Mouse (Mus musculus): ENCODE data around the gene Mdm2. TPM values are rescaled to one million over a fixed set of nuclear protein-coding genes. Genes with fewer than 3 reads are reported as not detected.

Gene Mdm2
- polyA plus RNA-seq, 1 experiment from 2014 or later: 59.7 TPM

- H3K27me3 ChIP-seq: no peaks in the 10 kb centered on the region
- no peaks in the 10 kb centered on the region for H3K9me3 ChIP-seq
- H3K36me3 ChIP-seq: no peaks in the 10 kb centered on the region
- no peak overlapping the region for H3K9ac ChIP-seq (replicated peaks)
- peaks cover 34% of the 10 kb centered on the region for H3K4me1 ChIP-seq (replicated peaks)
- ATAC-seq (ENCODE audit: insufficient number of reproducible peaks, insufficient read depth, low FRiP score, low TSS enrichment, low read depth): no peak
- H3K4me2 ChIP-seq: no peak overlapping the region
- 91% methylated on average over 15 of the region's 15 CpGs for WGBS
- no peak overlapping the region for H3K4me3 ChIP-seq (replicated peaks)
- no peak overlapping the region for H3K27ac ChIP-seq
Measured at GRCm38 (mm10) chr10:117642491-117643262, 67.9 kb downstream of the Mdm2 start.

GRCm38 (mm10) chr10:117642201-117642450, 68.4 kb downstream of the Mdm2 start:
- Histone ChIP-seq H3K36me3 (no peaks in the 10 kb centered on the region), H3K4me1 (replicated peaks) (peaks cover 34% of the 10 kb centered on the region), H3K4me3 (replicated peaks) (no peak overlapping the region), H3K9ac (replicated peaks) (no peak overlapping the region), H3K4me2 (no peak overlapping the region), H3K27ac (no peak overlapping the region), H3K9me3 (no peaks in the 10 kb centered on the region), H3K27me3 (no peaks in the 10 kb centered on the region)
- 81% methylated on average over 9 of the region's 9 CpGs for WGBS
- ATAC-seq (ENCODE audit: insufficient number of reproducible peaks, insufficient read depth, low FRiP score, low TSS enrichment, low read depth): no peak

GRCm38 (mm10) chr10:117641400-117642200, 69.0 kb downstream of the Mdm2 start:
- no peak overlapping the region for H3K4me3 ChIP-seq (replicated peaks)
- 63% methylated on average over 20 of the region's 20 CpGs for WGBS
- H3K9ac ChIP-seq (replicated peaks): no peak overlapping the region
- H3K27me3 ChIP-seq: no peaks in the 10 kb centered on the region
- no peaks in the 10 kb centered on the region for H3K36me3 ChIP-seq
- ATAC-seq (ENCODE audit: insufficient number of reproducible peaks, insufficient read depth, low FRiP score, low TSS enrichment, low read depth): no peak
- H3K27ac ChIP-seq: no peak overlapping the region
- H3K4me2 ChIP-seq: no peak overlapping the region
- H3K4me1 ChIP-seq (replicated peaks): peaks cover 34% of the 10 kb centered on the region
- no peaks in the 10 kb centered on the region for H3K9me3 ChIP-seq

- 83% methylated on average over 7 of the region's 7 CpGs for WGBS
- Histone ChIP-seq H3K4me2 (no peak overlapping the region), H3K27me3 (no peaks in the 10 kb centered on the region), H3K9ac (replicated peaks) (no peak overlapping the region), H3K27ac (no peak overlapping the region), H3K36me3 (0 out of 2 replicates have a peak, but pooled peaks cover 3% of the 10 kb centered on the region), H3K4me3 (replicated peaks) (no peak overlapping the region), H3K9me3 (no peaks in the 10 kb centered on the region), H3K4me1 (replicated peaks) (peaks cover 34% of the 10 kb centered on the region)
- ATAC-seq (ENCODE audit: insufficient number of reproducible peaks, insufficient read depth, low FRiP score, low TSS enrichment, low read depth): no peak
Measured at GRCm38 (mm10) chr10:117640595-117641078, 69.9 kb downstream of the Mdm2 start.

DNA sequence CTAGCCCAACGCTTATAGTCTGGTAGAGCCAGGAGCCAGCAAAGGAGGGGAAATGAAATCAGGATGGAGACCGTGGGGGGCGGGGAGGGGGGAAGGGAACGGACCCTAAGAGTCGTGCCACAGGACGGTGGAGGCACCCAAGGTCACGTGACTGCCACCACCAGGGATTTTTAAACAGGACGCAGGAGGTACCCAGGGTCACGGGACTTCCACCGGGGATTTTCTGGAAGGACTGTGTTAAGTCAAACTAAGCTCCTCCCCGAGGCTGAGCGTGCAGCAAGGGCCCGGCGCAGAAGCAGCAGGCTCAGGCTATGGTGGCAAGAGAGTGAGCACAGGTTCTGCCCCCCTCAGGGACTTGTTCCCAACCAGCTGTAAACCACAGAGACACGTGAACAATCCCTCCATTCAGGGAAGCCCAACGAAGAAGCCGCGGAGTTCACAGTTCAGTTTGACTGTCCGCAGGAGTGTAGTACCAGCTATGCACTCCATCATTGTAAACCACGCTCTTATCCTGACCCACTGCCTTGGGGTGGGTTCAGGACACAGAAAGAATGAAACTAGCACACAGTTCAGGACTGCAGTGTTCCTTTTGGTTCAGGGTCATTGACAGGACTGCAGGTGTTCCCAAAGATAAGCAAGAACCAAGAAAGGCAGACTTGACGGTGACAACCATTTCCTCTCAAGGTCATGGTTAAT, 70.5 kb downstream of the Mdm2 start:
- Histone ChIP-seq H3K27me3 (no peaks in the 10 kb centered on the region), H3K4me3 (replicated peaks) (no peak overlapping the region), H3K4me2 (no peak overlapping the region), H3K36me3 (0 out of 2 replicates have a peak, but pooled peaks cover 4% of the 10 kb centered on the region), H3K27ac (no peak overlapping the region), H3K4me1 (replicated peaks) (peaks cover 34% of the 10 kb centered on the region), H3K9ac (replicated peaks) (0 out of 2 replicates have a peak overlapping the region, but pooled peaks have one; percentile 3), H3K9me3 (no peaks in the 10 kb centered on the region)
- WGBS: 59% methylated on average over 21 of the region's 21 CpGs
- no peak for ATAC-seq (ENCODE audit: insufficient number of reproducible peaks, insufficient read depth, low FRiP score, low TSS enrichment, low read depth)

- Histone ChIP-seq H3K27ac (no peak overlapping the region), H3K4me1 (replicated peaks) (peaks cover 26% of the 10 kb centered on the region), H3K36me3 (0 out of 2 replicates have a peak, but pooled peaks cover 4% of the 10 kb centered on the region), H3K9ac (replicated peaks) (no peak overlapping the region), H3K4me3 (replicated peaks) (no peak overlapping the region), H3K27me3 (no peaks in the 10 kb centered on the region), H3K4me2 (no peak overlapping the region), H3K9me3 (no peaks in the 10 kb centered on the region)
- no peak for ATAC-seq (ENCODE audit: insufficient number of reproducible peaks, insufficient read depth, low FRiP score, low TSS enrichment, low read depth)
- WGBS: 89% methylated on average over 8 of the region's 8 CpGs
Measured at GRCm38 (mm10) chr10:117639221-117639599, 71.3 kb downstream of the Mdm2 start.

Other genes with a start within 250 kb of the Mdm2 start
- 30.0 and 35.3 TPM in 2 replicates for gene Cpm, start 81.3 kb downstream of the Mdm2 start, polyA plus RNA-seq (2016; fragmentation: Nextera tagmentation; extraction: Ambion mirVana)
- 43.8 and 47.2 TPM in 2 replicates for gene Slc35e3, start 35.6 kb upstream of the Mdm2 start, polyA plus RNA-seq (2016; fragmentation: Nextera tagmentation; extraction: Ambion mirVana)
- gene Nup107, start 81.9 kb upstream of the Mdm2 start, polyA plus RNA-seq (2016; fragmentation: Nextera tagmentation; extraction: Ambion mirVana): 94.9 and 97.7 TPM in 2 replicates
- gene Rap1b, start 135.3 kb upstream of the Mdm2 start, polyA plus RNA-seq (2016; fragmentation: Nextera tagmentation; extraction: Ambion mirVana): 146 and 154 TPM in 2 replicates